Mouse (Mus musculus) left cerebral cortex, adult 11 months (tissue): ENCODE measurements around the gene H2-T22.
"Not testable (repeated sequence)": the region's sequence is repeated elsewhere in the genome, so short reads cannot be mapped to it uniquely, and the experiment has no call there.

Experiments
- DNase-seq: peaks from one replicate; pipeline ENCODE4 v3.0.0; 2022; ENCODE audit warnings: low spot score

The H2-T22 gene

DNA sequence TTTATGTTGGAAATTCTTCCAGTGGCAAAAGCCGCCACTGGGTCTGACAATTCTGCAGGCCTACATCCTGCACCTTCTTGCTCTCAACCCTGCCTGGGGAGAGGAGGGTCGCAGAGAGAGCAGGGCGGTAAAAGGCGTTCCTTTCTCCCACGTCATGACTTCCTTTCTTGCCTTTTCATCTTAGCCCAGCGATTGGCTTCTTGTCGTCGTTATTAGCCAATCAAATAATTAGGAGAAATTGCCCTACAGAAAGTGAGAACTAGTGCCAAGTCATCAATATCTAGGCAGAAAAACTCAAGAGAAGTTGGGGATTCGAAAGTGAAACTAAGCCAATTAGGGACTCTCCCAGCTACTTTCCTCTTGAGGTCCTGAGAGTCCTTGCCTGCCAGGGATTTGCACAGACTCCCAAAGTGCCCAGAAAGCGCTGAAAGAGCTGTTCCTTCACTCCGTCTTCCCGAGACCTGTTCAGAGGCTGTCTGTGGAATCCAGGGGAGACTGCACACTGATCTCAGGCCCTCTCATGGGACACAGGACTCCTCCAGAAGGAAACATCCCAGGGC is at the start of gene H2-T22, which contains the start of gene Gm6034:
Gene H2-T22, minus strand, starts transcription at position 138 of the 560 bp plus-strand sequence.
Gene Gm6034, plus strand, starts transcription at position 352 of the 560 bp plus-strand sequence.
- DNase-seq = peak; percentile 85

DNA sequence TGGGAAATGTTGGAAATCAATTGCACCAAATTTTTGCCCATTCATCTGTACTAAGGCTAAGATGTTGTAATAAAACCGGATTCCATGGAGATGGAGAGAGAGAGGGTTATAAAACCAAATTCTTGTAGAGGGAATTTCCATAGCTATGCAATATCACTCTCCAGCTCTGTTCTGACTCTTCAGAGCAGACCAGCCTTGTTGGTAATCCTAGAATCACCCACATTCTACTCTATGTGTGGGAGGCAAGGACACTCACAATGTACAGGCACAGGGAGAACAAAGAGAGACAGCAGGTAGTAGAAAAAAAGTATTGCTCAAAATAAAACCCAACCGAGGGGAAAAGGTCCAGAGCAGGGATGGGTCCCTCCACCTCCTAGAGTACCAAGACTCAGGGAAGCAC is 49.4 kb upstream of the H2-T22 start:
- not testable (repeated sequence) for DNase-seq

DNA sequence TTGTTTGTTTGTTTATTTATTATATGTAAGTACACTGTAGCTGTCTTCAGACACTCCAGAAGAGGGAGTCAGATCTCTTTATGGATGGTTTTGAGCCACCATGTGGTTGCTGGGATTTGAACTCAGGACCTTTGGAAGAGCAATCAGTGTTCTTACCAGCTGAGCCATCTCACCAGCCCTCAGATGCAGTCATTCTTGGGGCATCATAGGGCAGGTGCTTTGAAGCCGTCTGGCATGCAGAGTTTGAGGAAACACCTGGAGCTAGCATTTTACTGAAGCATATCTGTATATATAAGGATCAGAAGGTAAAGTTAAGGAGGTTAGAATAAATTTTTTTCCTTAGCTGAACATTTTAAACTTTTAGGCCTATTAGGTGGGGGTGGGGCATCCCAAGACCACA is 43.4 kb upstream of the H2-T22 start:
- DNase-seq = not testable (repeated sequence)

- DNase-seq = no peak
Observed at GRCm38 (mm10) chr17:36083870-36084451, 41.4 kb upstream of the H2-T22 start.

DNA sequence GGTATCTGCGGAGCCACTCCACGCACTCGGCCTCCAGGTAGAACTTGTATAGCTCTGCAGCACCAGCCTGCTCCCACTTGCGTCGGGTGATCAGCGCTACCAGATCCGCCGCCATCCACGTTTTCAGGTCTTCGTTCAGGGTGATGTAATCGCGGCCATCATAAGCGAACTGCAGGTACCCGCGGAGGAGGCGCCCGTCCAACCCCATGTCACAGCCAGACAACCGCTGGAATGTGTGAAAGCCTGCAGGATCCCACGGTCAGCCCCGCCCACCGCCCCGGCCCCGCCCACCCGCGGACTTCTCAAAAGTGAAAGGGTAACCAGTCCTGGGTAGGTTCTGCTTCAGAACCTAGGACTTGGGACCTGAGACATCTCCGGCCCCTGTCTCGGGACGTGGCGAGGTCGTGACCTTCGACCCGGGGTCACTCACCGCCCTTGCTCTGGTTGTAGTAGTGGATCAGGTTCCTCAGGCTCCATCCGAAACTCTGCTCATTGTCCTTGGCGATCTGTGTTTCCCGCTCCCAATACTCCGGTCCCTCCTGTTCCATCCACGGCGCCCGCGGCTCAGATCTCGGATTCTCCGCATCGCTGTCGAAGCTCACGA is 40.8 kb upstream of the H2-T22 start:
- no peak for DNase-seq

DNA sequence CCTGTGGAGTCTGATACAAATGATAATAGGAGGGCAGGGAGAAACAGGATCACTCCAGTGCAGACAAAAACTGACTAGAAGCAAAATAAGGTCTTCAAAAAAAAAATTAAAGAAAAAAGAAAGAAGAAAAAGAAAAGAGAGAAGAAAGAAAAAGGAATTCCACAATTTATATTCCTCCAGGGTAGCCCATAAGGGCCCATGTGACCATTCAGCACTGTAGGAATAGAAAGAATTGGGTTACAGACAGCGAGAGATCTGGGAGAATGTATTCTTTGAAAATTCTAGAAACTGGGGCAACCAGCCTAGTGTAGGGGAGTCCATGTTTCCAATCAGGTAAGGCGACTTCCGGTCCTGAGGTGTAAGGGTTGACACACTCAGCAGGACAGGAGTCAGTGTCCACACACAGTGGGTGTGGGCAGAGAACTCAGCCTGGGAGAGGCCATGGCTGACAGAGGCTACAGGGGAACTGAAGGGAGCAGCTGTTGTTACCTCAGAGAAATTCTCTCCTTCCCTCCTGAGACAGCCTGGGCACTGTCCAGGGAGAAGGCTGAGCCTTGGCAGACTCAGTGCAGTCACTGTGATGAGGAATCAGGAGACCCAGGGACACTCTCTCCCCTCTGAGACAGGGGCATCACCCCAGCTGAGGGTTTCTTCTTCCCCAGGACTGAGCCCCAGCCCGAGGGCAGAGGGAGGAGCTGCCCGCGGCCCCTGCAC is 40.1 kb upstream of the H2-T22 start:
- DNase-seq = not testable (repeated sequence)

DNA sequence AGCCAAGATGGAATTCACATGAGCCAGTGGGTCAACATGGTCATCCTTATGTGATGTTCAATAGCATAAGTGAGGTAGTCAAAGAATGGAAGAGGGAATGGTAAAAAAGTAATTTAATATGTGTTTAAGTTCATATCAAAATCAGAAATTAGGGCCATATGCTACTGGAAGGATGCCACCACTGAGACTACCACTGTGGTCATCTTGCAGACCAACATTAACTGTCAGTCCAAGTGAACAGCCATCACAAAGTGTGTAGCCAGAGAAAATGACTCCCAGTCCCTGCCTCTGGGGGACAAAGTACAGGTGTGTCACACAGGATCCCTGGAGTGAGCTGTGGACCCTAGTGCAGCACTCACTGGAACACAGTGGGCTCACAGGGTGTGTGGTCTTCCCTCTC is 39.4 kb upstream of the H2-T22 start:
- not testable (repeated sequence) for DNase-seq

DNA sequence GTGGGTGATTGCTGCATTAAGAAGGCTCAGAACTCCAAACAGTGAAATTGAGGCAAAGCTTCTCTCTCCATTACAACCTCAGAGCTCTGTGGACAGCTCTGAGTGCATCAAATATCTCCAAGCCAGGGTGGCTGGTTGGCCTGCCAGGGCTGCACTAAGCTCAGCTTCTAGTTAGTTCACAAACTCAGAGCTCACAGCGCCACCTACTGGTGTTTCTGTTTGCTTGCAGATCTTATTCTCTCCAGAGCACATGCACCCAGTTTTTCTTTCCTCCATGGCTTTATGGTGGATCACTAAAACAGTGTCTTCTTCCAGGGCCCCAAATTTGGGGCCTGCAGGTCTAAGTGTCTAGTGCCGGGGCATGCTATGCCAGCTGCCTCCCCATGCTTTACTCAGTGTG is 18.3 kb upstream of the H2-T22 start:
- peak; percentile 63 for DNase-seq

GRCm38 (mm10) chr17:36058362-36058761 is 15.8 kb upstream of the H2-T22 start, which contains the start of gene Gm11127:
Gene Gm11127 (minus strand): TSS chr17:36058371.
- not testable (repeated sequence) for DNase-seq

DNA sequence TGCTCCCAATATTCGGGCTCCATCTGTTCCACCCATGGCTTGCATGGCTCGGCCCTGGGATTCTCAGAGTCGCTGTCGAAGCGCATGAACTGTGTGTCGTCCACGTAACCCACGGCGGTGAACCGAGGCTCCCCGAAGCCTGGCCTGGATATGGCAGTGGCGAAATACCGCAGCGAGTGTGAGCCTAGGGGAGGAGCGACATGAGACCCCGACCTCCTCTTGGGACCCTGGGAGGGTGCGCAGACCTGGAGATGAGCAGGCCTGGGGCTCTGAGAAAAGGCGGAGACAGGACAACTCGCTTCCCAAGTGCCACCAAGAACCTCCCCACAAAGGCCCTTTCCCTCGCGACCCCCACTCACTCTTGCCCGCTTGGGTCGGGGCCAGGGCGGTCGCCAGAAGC is 15.4 kb upstream of the H2-T22 start:
- DNase-seq = not testable (repeated sequence)

GRCm38 (mm10) chr17:36043286-36043685 is 739 bp upstream of the H2-T22 start:
- no peak for DNase-seq

- DNase-seq = not testable (repeated sequence)
Observed at GRCm38 (mm10) chr17:36042055-36042454, 492 bp downstream of the H2-T22 start.

DNA sequence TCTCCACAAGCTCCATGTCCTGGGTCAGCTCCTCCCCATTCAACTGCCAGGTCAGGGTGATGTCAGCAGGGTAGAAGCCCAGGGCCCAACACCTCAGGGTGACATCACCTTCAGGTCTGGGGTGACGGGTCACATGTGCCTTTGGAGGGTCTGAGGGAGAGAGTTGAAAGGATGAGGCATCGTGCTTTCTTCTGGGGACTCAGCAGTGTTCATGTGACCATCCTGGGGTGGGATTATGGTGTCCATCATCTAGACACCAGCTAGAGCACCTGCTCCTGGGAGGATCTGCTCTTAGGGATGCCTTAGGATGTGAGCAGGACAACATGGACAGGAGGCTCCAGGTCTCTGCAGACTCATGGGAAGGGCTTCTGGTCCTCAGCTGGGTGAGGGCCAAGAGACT is 1.9 kb downstream of the H2-T22 start:
- DNase-seq = not testable (repeated sequence)

GRCm38 (mm10) chr17:36036126-36036525 is 6.4 kb downstream of the H2-T22 start:
- not testable (repeated sequence) for DNase-seq

DNA sequence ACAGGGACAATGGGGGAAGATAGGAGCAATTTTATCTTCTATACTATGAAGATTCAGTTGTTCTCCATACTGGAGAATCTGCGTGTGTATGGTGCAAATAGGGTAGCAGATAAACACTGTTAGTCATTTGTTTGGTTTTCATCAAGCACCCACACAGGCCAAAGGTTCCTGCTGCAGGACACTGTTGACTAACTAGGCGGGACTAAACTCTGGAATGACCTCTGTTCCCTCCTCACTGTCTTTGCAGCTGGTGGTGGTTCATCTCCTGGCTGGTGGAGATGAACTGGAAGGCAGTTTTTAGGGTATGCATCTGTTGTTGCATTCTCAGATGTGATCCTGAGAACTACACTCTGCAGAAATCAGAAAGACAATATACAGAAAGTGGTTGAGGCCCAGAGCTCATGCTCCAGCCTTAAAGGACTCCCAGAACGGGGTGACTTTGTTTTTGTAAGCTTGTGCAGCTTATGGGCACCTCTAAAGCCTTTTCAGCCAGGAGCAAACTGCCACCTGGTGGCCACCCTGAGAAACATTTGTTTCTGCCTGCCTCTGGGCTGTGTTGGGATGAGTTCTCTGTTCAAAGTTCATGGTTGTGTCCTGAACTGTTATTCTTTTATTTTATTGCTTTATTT is 7.4 kb downstream of the H2-T22 start:
- not testable (repeated sequence) for DNase-seq

DNA sequence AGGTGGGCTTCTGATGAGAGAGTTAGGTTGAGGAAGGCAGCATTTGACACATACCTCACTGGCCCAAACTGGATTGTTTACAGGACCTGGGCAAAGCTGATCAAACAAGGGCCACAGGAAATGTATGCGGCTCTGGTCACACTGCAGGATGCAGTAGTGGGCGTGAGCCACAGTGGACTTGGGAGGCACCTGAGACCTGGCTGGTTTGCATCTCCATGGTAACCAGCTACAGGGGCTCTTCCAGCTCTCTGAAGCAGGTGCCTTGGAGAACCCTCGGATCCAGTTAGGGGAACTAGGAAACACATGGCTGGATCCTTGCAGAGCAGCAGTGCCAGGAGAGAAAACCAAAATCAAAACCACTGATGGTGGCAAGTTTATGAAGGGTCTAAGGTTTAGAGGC is 8.0 kb downstream of the H2-T22 start:
- DNase-seq = not testable (repeated sequence)

GRCm38 (mm10) chr17:36032351-36032875 is 10.1 kb downstream of the H2-T22 start, which contains the start of gene H2-T23:
Gene H2-T23 (minus strand): TSS chr17:36032855.
- DNase-seq = not testable (repeated sequence)

DNA sequence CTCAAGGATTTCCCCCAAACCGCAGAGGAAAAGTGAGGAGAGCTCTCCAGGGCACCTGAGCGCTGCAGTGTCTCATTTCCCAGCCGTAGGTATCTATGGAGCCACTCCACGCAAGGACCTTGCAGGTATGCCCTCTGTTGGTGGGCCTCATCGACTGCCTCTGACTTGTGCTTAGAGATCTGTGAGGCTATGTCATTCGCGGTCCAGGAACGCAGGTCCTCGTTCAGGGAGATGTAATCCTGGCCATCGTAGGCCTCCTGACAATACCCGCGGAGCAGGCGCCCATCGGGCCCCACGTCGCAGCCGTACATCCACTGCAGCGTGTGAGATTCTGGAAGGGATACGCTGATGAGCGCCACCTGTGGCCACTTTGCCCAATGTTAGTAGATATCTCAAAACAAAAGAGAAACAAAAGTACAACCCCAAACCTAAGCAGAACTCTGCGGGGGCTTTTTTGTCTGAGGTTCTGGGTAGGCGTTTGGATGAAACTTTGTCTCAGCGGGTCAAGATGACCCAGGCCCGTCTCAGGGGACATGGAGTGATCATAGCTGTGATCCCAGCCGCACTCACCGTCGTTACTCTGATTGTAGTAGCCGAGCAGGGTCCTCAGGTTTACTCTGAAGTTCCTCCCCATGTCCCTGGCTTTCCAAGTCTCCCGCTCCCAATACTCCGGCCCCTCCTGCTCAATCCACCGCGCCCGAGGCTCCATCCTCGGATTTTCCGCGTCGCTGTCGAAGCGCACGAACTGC is 10.8 kb downstream of the H2-T22 start:
- not testable (repeated sequence) for DNase-seq

- not testable (repeated sequence) for DNase-seq
Observed at GRCm38 (mm10) chr17:36030703-36031582, 11.6 kb downstream of the H2-T22 start.
